Mouse (Mus musculus) hindbrain, embryonic 15.5 days (tissue): Measurements from ENCODE around the gene Tmem136. TPM values are rescaled to one million over a fixed set of nuclear protein-coding genes. Genes with fewer than 3 reads are reported as not detected.
A peak's percentile ranks its signal among the peaks of the same experiment; 100 is the strongest.

Experiments
- ATAC-seq: fragments of 200-750 bp; cut with Nextera tagmentation; 2 replicates; pipeline ENCODE4 v1.8.0; 2017; ENCODE audit warnings: low read depth, moderate number of reproducible peaks, moderate TSS enrichment; ENCODE audit not compliant: low FRiP score
- H3K27ac ChIP-seq: fragments of 300-500 bp; sonication (generic); replicated peaks from 2 replicates; pipeline ENCODE4 v1.5.1; 2015; ENCODE audit warnings: mild to moderate bottlenecking, inconsistent platforms
- H3K27me3 ChIP-seq: fragments of 300-500 bp; sonication (generic); 2 replicates; pipeline ENCODE4 v1.6.1; 2015; ENCODE audit warnings: control low read depth, inconsistent platforms
- H3K36me3 ChIP-seq: fragments of 300-500 bp; sonication (generic); 2 replicates; pipeline ENCODE4 v1.6.1; 2015; ENCODE audit warnings: control low read depth, inconsistent platforms
- H3K4me1 ChIP-seq: fragments of 300-500 bp; sonication (generic); replicated peaks from 2 replicates; pipeline ENCODE4 v1.6.1; 2015; ENCODE audit warnings: control low read depth, inconsistent platforms
- H3K4me2 ChIP-seq: fragments of 300-500 bp; sonication (generic); 2 replicates; pipeline ENCODE4 v1.6.1; 2015; ENCODE audit warnings: moderate library complexity, mild to moderate bottlenecking, inconsistent platforms
- H3K4me3 ChIP-seq: fragments of 300-500 bp; sonication (generic); 2 replicates; pipeline ENCODE4 v1.5.1; 2015; ENCODE audit warnings: mild to moderate bottlenecking, inconsistent platforms
- H3K9ac ChIP-seq: fragments of 300-500 bp; sonication (generic); 2 replicates; pipeline ENCODE4 v1.6.1; 2015; ENCODE audit warnings: inconsistent platforms
- H3K9me3 ChIP-seq: fragments of 300-500 bp; sonication (generic); 2 replicates; pipeline ENCODE4 v1.6.1; 2016; ENCODE audit warnings: control low read depth, inconsistent platforms
- WGBS: fragments of 180-500 bp; shearing (Covaris S2); methylation state at CpG from one replicate; pipeline ENCODE4 v1.1.7; 2015; 5-methylcytosine and 5-hydroxymethylcytosine counted together
- polyA plus RNA-seq: library from polyadenylated mRNA; unstranded; fragments of >200 nt; fragmentation: Nextera tagmentation; extraction: Ambion mirVana; gene quantifications from 2 replicates; pipeline ENCODE4 v1.2.1, GENCODE M21; 2015

The Tmem136 gene
- 7.2 and 10.0 TPM in 2 replicates for polyA plus RNA-seq

DNA sequence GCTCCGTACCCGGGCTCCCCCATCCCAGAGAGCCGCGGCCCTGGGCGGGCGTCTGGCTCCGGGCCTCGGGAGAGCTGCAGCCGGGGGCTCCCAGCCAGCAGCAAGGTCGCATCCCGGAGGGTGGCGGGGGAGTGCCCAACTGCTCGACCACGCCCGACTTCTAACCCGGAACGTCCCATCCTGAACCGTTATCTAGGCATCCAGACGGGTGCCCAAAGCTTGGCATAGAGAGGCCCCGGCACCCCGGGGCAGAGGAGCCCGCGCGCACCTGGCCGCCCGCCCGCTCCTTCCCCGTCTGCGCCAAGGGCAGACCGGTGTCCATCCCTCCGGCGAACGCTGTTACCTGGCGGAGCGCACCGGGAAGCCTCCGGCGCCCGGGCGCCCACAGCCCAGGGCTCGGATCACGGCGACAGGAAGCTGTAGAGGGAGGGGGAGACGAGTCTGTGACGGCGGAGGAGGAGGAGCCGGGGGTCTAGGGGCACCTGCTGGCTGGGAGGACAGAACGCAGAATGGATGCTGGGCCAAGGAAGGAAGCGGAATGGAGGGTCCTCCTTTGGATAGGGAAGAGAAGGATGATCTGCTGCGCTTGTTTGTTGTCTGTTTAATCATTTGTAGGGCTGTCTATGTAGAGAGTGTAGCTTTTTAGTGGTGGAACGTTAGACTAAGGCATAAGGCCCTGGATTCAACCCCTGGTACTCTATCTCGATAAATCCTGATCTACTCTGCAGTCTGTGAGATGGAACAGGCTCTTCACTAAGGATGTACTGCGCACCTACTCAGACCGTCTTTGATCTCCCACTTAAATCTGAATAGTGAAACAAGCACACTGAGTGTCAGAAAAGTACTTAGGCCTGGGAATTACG is at the start of gene Tmem136:
Gene Tmem136, minus strand, starts transcription at position 437 of the 863 bp plus-strand sequence.
- no peaks in the 10 kb centered on the region for H3K27me3 ChIP-seq
- H3K36me3 ChIP-seq = peaks cover 4% of the 10 kb centered on the region; the same call in 1 of the 2 replicates
- H3K9me3 ChIP-seq = no peaks in the 10 kb centered on the region
- peak; percentile 97 for ATAC-seq
- 3% methylated on average over 55 of the region's 55 CpGs for WGBS
- peak within 1 kb of the TSS; percentile 74 for H3K4me3 ChIP-seq
- peak within 1 kb of the TSS; percentile 83 for H3K9ac ChIP-seq
- H3K27ac ChIP-seq = peak within 1 kb of the TSS; percentile 51
- H3K4me2 ChIP-seq = peak within 1 kb of the TSS; percentile 67
- H3K4me1 ChIP-seq = peaks cover 20% of the 10 kb centered on the region

DNA sequence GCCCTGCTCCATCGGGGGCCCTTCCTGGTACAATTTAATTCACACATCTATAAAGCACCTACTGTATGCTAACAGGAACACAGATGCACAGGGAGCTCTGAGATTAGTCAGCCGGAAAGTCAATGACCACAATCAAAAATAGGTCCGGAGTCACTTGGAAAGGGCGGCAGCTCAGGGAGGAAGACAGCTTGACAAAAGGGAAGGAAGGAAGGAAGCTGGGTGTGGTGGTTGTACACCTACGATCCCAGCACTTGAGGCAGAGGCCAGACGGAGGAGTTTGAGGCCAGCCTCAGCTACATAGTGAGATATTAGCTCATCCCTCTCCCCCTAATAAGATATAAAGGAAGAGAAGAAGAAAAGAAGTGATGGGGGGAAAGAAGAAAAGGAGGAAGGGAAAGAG is 39.6 kb upstream of the Tmem136 start:
- H3K27ac ChIP-seq = no peak overlapping the region
- no peaks in the 10 kb centered on the region for H3K9me3 ChIP-seq
- H3K9ac ChIP-seq = no peak overlapping the region
- no peaks in the 10 kb centered on the region for H3K4me1 ChIP-seq
- 86% methylated on average over 6 of the region's 6 CpGs for WGBS
- no peak overlapping the region for H3K4me3 ChIP-seq
- no peak overlapping the region for H3K4me2 ChIP-seq
- no peaks in the 10 kb centered on the region for H3K27me3 ChIP-seq
- ATAC-seq = no peak
- no peaks in the 10 kb centered on the region for H3K36me3 ChIP-seq

DNA sequence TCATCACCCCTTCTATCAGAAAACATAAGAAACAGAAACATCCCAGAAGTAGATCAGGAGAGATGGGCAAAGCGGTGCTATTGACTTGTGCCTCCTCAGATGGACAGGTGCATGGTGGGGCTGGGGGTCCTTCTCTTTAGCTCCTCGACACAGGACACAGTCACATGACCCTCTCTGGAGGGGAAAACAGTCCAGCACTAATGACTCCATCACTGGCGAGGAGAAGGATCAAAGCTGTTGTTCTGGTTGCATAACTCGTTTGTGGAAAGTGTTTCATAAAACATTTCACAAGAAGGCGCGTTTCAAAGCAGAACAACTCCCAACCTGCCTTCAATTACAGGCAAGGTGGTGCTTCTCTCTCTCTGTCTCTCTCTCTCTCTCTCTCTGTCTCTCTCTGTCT is 35.4 kb upstream of the Tmem136 start:
- H3K36me3 ChIP-seq = no peaks in the 10 kb centered on the region
- no peaks in the 10 kb centered on the region for H3K9me3 ChIP-seq
- H3K27me3 ChIP-seq = no peaks in the 10 kb centered on the region
- H3K9ac ChIP-seq = no peak overlapping the region
- no peak for ATAC-seq
- peaks cover 6% of the 10 kb centered on the region; the same call in 1 of the 2 replicates for H3K4me1 ChIP-seq
- H3K4me3 ChIP-seq = no peak overlapping the region
- H3K4me2 ChIP-seq = no peak overlapping the region
- 84% methylated on average over 6 of the region's 6 CpGs for WGBS
- no peak overlapping the region for H3K27ac ChIP-seq

DNA sequence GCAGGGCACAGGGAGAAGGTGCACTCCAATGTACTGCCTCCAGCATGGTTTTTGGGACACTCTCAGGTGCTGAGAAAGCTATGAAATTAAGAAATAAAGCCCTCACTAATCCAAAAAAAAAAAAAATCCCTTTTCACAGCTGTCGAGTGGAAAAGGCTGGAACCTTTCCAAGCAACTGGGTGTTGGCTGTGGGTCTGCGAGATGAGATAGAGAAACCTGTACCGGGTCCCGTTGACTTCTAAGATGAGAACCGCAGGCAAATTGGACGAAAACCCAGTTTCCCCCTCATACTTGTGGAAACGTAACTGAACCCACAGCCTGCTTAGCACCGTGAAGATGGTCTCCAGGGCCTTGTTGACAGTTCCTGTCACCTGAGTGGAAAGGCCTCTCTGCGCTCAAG is 34.6 kb upstream of the Tmem136 start:
- no peaks in the 10 kb centered on the region for H3K36me3 ChIP-seq
- 77% methylated on average over 9 of the region's 9 CpGs for WGBS

DNA sequence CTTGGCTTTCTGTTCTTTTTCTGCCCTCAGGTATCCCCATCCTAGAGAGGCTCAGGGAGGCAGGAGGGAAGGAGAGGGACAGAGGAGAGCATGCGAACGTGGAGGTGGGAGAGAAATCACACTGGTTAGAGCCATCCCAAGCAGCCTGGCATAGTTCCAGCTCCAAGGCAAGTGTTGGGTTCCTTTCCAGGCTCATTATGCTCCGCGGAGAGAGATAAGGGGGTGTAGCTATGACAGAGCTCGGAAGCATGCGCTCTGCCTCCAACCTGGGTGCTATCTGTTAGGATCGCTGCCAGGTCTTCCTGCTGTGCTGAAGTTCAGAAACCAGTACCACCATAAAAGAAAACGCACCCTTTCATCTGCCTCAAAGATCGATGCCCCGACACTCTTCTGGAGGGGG is 33.7 kb upstream of the Tmem136 start:
- H3K36me3 ChIP-seq = no peaks in the 10 kb centered on the region
- no peak for ATAC-seq
- H3K4me3 ChIP-seq = no peak overlapping the region
- WGBS = 52% methylated on average over 10 of the region's 10 CpGs
- H3K4me1 ChIP-seq = peaks cover 6% of the 10 kb centered on the region; the same call in 1 of the 2 replicates
- H3K9me3 ChIP-seq = no peaks in the 10 kb centered on the region
- no peak overlapping the region for H3K9ac ChIP-seq
- H3K4me2 ChIP-seq = no peak overlapping the region
- H3K27me3 ChIP-seq = no peaks in the 10 kb centered on the region
- H3K27ac ChIP-seq = no peak overlapping the region

More for the DNA sequence above, 34.6 kb upstream of the Tmem136 start:
- peaks cover 6% of the 10 kb centered on the region; the same call in 1 of the 2 replicates for H3K4me1 ChIP-seq
- no peak overlapping the region for H3K27ac ChIP-seq
- H3K4me2 ChIP-seq = no peak overlapping the region
- H3K9ac ChIP-seq = no peak overlapping the region
- H3K9me3 ChIP-seq = no peaks in the 10 kb centered on the region
- ATAC-seq = no peak
- no peak overlapping the region for H3K4me3 ChIP-seq
- H3K27me3 ChIP-seq = no peaks in the 10 kb centered on the region

DNA sequence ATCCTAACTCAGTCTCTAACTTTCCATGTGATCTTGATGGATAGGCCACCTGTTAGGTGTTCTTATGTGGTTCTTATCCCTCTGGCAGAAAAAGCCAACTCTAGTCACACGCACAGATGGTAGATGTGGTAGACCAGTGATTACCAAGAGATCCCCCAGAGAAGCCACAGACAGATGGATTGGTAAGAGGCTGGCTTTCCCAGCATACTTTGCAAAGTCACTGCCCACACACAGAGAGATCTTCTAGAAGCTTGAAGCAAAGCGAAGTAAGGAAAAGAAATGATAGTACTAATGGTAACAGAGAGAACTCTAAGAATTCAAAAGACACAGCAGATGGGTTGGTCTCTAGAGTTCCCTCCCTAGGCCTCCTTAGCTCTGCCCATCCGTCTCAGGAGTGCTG is 33.1 kb upstream of the Tmem136 start:
- Histone ChIP-seq H3K9ac (no peak overlapping the region), H3K27me3 (no peaks in the 10 kb centered on the region), H3K4me1 (peaks cover 6% of the 10 kb centered on the region; the same call in 1 of the 2 replicates), H3K36me3 (no peaks in the 10 kb centered on the region), H3K4me3 (no peak overlapping the region), H3K27ac (no peak overlapping the region), H3K9me3 (no peaks in the 10 kb centered on the region), H3K4me2 (no peak overlapping the region)
- WGBS = 87% methylated on average over 3 of the region's 3 CpGs
- ATAC-seq = no peak

DNA sequence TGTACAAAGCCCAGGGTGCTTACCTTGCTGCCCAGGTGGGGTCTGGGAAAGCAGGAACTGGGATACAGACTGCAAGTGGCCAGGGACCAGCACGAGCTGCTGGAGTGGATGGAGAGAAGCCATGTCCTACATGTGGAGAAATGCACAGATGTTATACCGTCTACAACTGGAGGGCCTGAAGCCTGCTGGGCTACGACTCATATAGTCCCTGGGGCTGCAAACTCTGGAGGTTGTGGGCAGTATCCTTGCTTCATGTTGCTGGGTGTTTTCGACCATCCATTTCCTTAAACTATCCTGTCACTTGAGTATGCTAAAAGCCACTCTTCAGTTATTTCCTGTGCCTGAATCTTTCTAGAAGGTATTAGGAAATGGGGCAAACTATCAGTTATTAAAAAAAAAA is 28.8 kb upstream of the Tmem136 start:
- no peak overlapping the region for H3K9ac ChIP-seq
- H3K9me3 ChIP-seq = no peaks in the 10 kb centered on the region
- peaks cover 8% of the 10 kb centered on the region; the same call in 1 of the 2 replicates for H3K4me1 ChIP-seq
- H3K27me3 ChIP-seq = no peaks in the 10 kb centered on the region
- no peak overlapping the region for H3K4me2 ChIP-seq
- H3K27ac ChIP-seq = no peak overlapping the region
- no peak for ATAC-seq
- 95% methylated on average over 4 of the region's 4 CpGs for WGBS
- no peak overlapping the region for H3K4me3 ChIP-seq
- H3K36me3 ChIP-seq = no peaks in the 10 kb centered on the region

DNA sequence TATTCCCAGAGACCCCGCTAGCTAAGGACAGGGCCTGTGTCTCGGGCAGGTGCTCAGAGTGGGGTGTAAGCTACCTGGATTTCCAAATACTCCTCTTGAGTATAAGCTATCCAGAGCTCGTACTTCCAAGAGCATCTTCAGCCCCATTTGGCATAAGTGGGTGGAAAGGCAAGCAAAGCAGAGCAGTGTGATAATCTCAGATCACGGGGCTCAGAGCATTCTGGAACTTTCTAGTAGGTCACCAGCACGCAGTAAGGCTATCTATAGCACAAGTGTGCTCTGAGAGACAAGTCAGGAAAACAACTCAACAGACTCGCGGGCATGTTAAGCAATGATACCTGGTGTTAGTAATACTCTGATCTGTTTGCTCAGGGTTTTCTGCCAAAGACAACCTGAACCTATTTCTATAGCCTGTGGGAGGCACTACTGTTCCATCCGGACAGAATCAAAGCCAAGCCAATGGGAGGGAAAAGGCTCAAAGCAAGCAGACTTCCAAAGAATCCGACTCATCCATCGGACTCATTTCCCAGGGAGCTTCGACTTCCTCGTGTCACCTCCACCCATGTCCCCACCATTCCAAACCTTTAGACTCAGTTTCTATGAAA is 27.9 kb upstream of the Tmem136 start:
- no peak overlapping the region for H3K4me2 ChIP-seq
- no peaks in the 10 kb centered on the region for H3K36me3 ChIP-seq
- 0 out of 2 replicates have a peak, but pooled peaks cover 4% of the 10 kb centered on the region for H3K4me1 ChIP-seq
- WGBS = 74% methylated on average over 12 of the region's 12 CpGs
- ATAC-seq = no peak
- no peak overlapping the region for H3K27ac ChIP-seq
- no peaks in the 10 kb centered on the region for H3K27me3 ChIP-seq
- no peaks in the 10 kb centered on the region for H3K9me3 ChIP-seq
- no peak overlapping the region for H3K9ac ChIP-seq
- no peak overlapping the region for H3K4me3 ChIP-seq

DNA sequence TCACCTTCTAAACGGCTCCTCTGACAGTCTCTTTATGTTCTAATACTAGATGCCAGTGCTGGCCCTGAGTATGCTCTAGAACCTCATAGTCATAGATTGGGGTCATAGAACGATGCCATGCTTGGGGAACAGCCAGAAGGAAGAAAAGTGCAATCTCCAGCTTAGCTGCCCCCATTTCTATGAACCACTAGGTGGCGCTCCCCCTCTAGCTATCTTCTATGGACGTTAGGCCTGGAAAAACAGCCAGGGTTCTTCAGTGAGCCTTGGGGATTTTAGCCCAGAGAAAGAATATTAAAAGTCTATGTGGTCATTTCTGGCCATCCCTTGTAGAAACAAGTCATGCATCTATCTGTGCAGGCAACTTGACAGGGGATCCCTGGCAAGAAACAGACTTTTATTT is 25.5 kb upstream of the Tmem136 start:
- H3K4me2 ChIP-seq = no peak overlapping the region
- no peaks in the 10 kb centered on the region for H3K9me3 ChIP-seq
- no peaks in the 10 kb centered on the region for H3K36me3 ChIP-seq
- H3K9ac ChIP-seq = no peak overlapping the region
- H3K4me3 ChIP-seq = no peak overlapping the region
- H3K27ac ChIP-seq = no peak overlapping the region
- 7% methylated on average over 4 of the region's 4 CpGs for WGBS
- ATAC-seq = no peak
- H3K27me3 ChIP-seq = no peaks in the 10 kb centered on the region
- H3K4me1 ChIP-seq = 0 out of 2 replicates have a peak, but pooled peaks cover 4% of the 10 kb centered on the region

DNA sequence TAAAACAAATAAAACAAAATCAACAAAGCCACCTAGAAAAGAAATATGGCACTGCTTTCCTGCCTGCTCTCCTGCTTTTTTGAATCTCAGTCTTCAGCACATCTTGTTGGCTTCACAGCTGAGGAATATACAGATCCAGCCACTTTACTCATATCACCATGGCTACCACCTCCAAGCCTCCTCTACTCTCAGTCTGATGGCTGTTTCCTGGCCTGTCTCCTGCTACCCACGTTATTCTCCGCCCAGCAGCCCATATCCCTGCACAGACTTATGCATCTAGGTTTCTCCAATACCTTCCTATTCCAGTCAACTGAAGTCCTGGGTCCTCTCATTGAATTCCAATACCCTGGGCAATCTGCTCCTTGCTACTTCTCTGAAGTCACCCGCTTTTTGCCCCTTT is 17.2 kb upstream of the Tmem136 start:
- Histone ChIP-seq H3K4me3 (no peak overlapping the region), H3K36me3 (no peaks in the 10 kb centered on the region), H3K9me3 (no peaks in the 10 kb centered on the region), H3K4me1 (peaks cover 7% of the 10 kb centered on the region; the same call in 1 of the 2 replicates), H3K27ac (no peak overlapping the region), H3K27me3 (no peaks in the 10 kb centered on the region), H3K9ac (no peak overlapping the region), H3K4me2 (no peak overlapping the region)
- no peak for ATAC-seq
- WGBS = 79% methylated on average over 3 of the region's 3 CpGs

DNA sequence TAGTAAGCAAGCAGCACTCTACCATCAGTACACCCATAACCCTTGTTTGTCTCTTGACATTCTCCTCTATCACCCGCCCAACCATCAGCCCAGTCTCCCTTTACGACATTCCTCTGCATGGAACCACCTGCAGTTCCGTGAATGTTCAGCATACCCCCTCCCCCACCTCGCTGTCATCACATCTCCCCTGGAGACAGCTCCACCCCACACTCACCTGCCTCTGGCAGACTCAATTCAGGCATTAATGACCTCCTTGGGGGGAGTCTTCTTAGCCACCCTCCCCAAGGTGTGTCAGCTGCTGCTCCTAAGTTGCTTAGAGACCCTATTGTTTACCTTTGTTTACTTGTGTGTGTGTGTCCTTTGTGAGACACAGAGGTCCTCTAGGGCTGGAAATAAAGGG is 16.0 kb upstream of the Tmem136 start:
- WGBS = 42% methylated on average over 4 of the region's 4 CpGs

DNA sequence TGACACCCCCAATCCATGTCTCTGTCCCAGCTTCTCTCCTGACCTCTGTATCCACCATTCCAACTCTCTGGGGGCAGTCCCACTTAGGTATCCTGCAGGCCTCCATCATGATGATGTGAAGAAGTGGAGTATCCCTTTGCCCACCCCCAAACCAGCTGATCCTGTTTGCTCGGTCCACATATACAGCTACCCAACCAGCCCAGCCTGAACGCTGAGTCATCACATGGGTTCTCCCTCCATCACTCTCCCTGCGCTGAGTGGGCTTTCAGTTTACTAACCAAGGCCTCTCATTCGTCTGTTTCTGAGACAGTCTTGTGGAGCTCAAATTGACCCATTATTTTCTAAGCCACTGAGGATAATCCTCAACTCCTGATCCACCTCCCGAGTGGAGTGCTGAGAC is 15.6 kb upstream of the Tmem136 start:
- ATAC-seq = no peak
- WGBS = 77% methylated on average over 5 of the region's 5 CpGs
- H3K9me3 ChIP-seq = no peaks in the 10 kb centered on the region

More for the DNA sequence above, 16.0 kb upstream of the Tmem136 start:
- Histone ChIP-seq H3K4me1 (peaks cover 7% of the 10 kb centered on the region; the same call in 1 of the 2 replicates), H3K4me3 (no peak overlapping the region), H3K27me3 (no peaks in the 10 kb centered on the region), H3K9ac (no peak overlapping the region), H3K36me3 (no peaks in the 10 kb centered on the region), H3K27ac (no peak overlapping the region), H3K4me2 (no peak overlapping the region), H3K9me3 (no peaks in the 10 kb centered on the region)
- no peak for ATAC-seq

More for the DNA sequence above, 15.6 kb upstream of the Tmem136 start:
- Histone ChIP-seq H3K4me2 (no peak overlapping the region), H3K27ac (no peak overlapping the region), H3K4me1 (peaks cover 7% of the 10 kb centered on the region; the same call in 1 of the 2 replicates), H3K27me3 (no peaks in the 10 kb centered on the region), H3K9ac (no peak overlapping the region), H3K36me3 (no peaks in the 10 kb centered on the region), H3K4me3 (no peak overlapping the region)
